Mouse (Mus musculus) liver, embryonic 14.5 days (tissue): ENCODE measurements around the gene Fuz. TPM values are rescaled to one million over a fixed set of nuclear protein-coding genes. Genes with fewer than 3 reads are reported as not detected.
A peak's percentile ranks its signal among the peaks of the same experiment; 100 is the strongest.

Experiments
- ATAC-seq: fragments of 200-750 bp; cut with Nextera tagmentation; 2 replicates; pipeline ENCODE4 v1.8.0; 2017; ENCODE audit warnings: moderate number of reproducible peaks, mild to moderate bottlenecking, moderate library complexity; ENCODE audit not compliant: insufficient read depth
- DNase-seq, 3 experiments: peaks; one replicate each; pipeline ENCODE4 v3.0.0-alpha.2; 2012 to 2013; ENCODE audit warnings: low read depth in 3 of 3, low spot score in 3 of 3
- H3K27ac ChIP-seq: fragments of 300-500 bp; sonication (generic); 2 replicates; pipeline ENCODE4 v1.5.1; 2014; ENCODE audit warnings: moderate library complexity, mild to moderate bottlenecking, control low read depth, inconsistent platforms
- H3K27me3 ChIP-seq: fragments of 300-500 bp; sonication (generic); 2 replicates; pipeline ENCODE4 v1.6.1; 2014; ENCODE audit warnings: mild to moderate bottlenecking, low read length, moderate library complexity; ENCODE audit not compliant: control insufficient read depth, insufficient read depth
- H3K36me3 ChIP-seq: fragments of 300-500 bp; sonication (generic); replicated peaks from 2 replicates; pipeline ENCODE4 v1.6.1; 2014; ENCODE audit warnings: low read depth; ENCODE audit not compliant: control insufficient read depth, insufficient read depth
- H3K4me1 ChIP-seq, 2 experiments: fragments of 200-500 bp in 1 of 2; fragments of 300-500 bp in 1 of 2; sonication (generic) in 1 of 2; replicated peaks; 2 replicates each; pipeline ENCODE4 v1.6.1; 2012 to 2014; ENCODE audit warnings: antibody characterized with exemption in 1 of 2, inconsistent platforms in 1 of 2, low read length in 1 of 2; ENCODE audit not compliant: control insufficient read depth in 2 of 2, insufficient read depth in 2 of 2
- H3K4me2 ChIP-seq: fragments of 300-500 bp; sonication (generic); 2 replicates; pipeline ENCODE4 v1.6.1; 2014; ENCODE audit warnings: low read depth, mild to moderate bottlenecking, control low read depth, moderate library complexity
- H3K4me3 ChIP-seq, 2 experiments: fragments of 200-500 bp in 1 of 2; fragments of 300-500 bp in 1 of 2; sonication (generic) in 1 of 2; 2 replicates each; pipeline ENCODE4 v1.5.1; 2012 to 2014; ENCODE audit warnings: low read depth in 2 of 2, low read length in 2 of 2, mild to moderate bottlenecking in 2 of 2, control low read depth in 1 of 2, inconsistent platforms in 1 of 2, moderate library complexity in 1 of 2; ENCODE audit not compliant: insufficient read depth in 1 of 2
- H3K9ac ChIP-seq: fragments of 300-500 bp; sonication (generic); replicated peaks from 2 replicates; pipeline ENCODE4 v1.6.1; 2014; ENCODE audit warnings: mild to moderate bottlenecking, control low read depth, moderate library complexity
- H3K9me3 ChIP-seq: fragments of 300-500 bp; sonication (generic); 2 replicates; pipeline ENCODE4 v1.6.1; 2016; ENCODE audit warnings: low read length, mixed read lengths; ENCODE audit not compliant: control insufficient read depth
- CTCF ChIP-seq: IDR thresholded peaks from 2 replicates; pipeline ENCODE4 v1.5.1; 2016; ENCODE audit warnings: antibody characterized with exemption, low read depth, control low read depth
- EP300 ChIP-seq: IDR thresholded peaks from 2 replicates; pipeline ENCODE4 v1.6.1; 2016; ENCODE audit warnings: antibody characterized with exemption, low read depth
- WGBS: fragments of 180-500 bp; shearing (Covaris S2); extraction: QIAGEN DNeasy Blood & Tissue Kit; methylation state at CpG from one replicate; pipeline ENCODE4 v1.1.7; 2014; ENCODE audit not compliant: insufficient replicate concordance; 5-methylcytosine and 5-hydroxymethylcytosine counted together
- polyA plus RNA-seq, 2 experiments: library from polyadenylated mRNA; depleted of rRNA in 1 of 2; stranded (reverse) in 1 of 2; unstranded in 1 of 2; fragments of >200 nt; fragmentation: Nextera tagmentation in 1 of 2; extraction: Ambion mirVana in 1 of 2; gene quantifications; 2 replicates each; pipeline versions ENCODE4 v1.2.1 to v1.2.3; 2012 to 2014

Fuz gene
- polyA plus RNA-seq, 2 experiments = 5.0 to 5.9 TPM

- DNase-seq (no peak), ATAC-seq (no peak)
- Histone ChIP-seq H3K4me1 (peaks cover 4 to 6% of the 10 kb centered on the region in 2 experiments; a peak in 2 of 4 replicates), H3K27me3 (no peaks in the 10 kb centered on the region), H3K9me3 (no peaks in the 10 kb centered on the region), H3K36me3 (peaks cover 51% of the 10 kb centered on the region), H3K27ac (no peak overlapping the region), H3K9ac (no peak overlapping the region), H3K4me2 (no peak overlapping the region), H3K4me3 (no peak overlapping the region)
- WGBS = 78% methylated on average over 6 of the region's 6 CpGs
- TF ChIP-seq CTCF (no peak), EP300 (no peak)
Measured at GRCm38 (mm10) chr7:44916191-44916590, 20.3 kb downstream of the Fuz start.

- Histone ChIP-seq H3K27ac (no peak overlapping the region), H3K9me3 (no peaks in the 10 kb centered on the region), H3K4me1 (peaks cover 4 to 6% of the 10 kb centered on the region in 2 experiments; a peak in 2 of 4 replicates), H3K4me2 (no peak overlapping the region), H3K36me3 (peaks cover 51% of the 10 kb centered on the region), H3K4me3 (no peak overlapping the region), H3K9ac (no peak overlapping the region), H3K27me3 (no peaks in the 10 kb centered on the region)
- TF ChIP-seq EP300 (no peak), CTCF (no peak)
- DNase-seq = no peak
- WGBS = 85% methylated on average over 4 of the region's 4 CpGs
- ATAC-seq = no peak
Measured at GRCm38 (mm10) chr7:44916881-44917280, 21.0 kb downstream of the Fuz start.

- WGBS = 32% methylated on average over 3 of the region's 3 CpGs
- Histone ChIP-seq H3K4me3 (no peak overlapping the region), H3K9ac (no peak overlapping the region), H3K27me3 (no peaks in the 10 kb centered on the region), H3K27ac (no peak overlapping the region), H3K9me3 (no peaks in the 10 kb centered on the region), H3K4me2 (peak overlapping the region; percentile 2), H3K4me1 (peaks cover 6 to 14% of the 10 kb centered on the region in 2 experiments; a peak in 3 of 4 replicates), H3K36me3 (peaks cover 53% of the 10 kb centered on the region)
- ATAC-seq = peak; percentile 53; the same call in 1 of the 2 replicates
- TF ChIP-seq EP300 (no peak), CTCF (no peak)
- DNase-seq = no peak
Measured at GRCm38 (mm10) chr7:44918219-44918618, 22.3 kb downstream of the Fuz start.

GRCm38 (mm10) chr7:44919127-44919526, 23.2 kb downstream of the Fuz start:
- H3K9me3 ChIP-seq = no peaks in the 10 kb centered on the region
- no peak overlapping the region for H3K27ac ChIP-seq
- H3K4me3 ChIP-seq = no peak overlapping the region
- H3K27me3 ChIP-seq = no peaks in the 10 kb centered on the region
- no peak for ATAC-seq
- peaks cover 53% of the 10 kb centered on the region for H3K36me3 ChIP-seq
- H3K4me2 ChIP-seq = no peak overlapping the region
- DNase-seq = no peak
- H3K4me1 ChIP-seq = peaks cover 6 to 14% of the 10 kb centered on the region in 2 experiments; a peak in 3 of 4 replicates
- 89% methylated on average over 5 of the region's 5 CpGs for WGBS
- no peak for TF ChIP-seq CTCF
- no peak for TF ChIP-seq EP300
- H3K9ac ChIP-seq = no peak overlapping the region

DNA sequence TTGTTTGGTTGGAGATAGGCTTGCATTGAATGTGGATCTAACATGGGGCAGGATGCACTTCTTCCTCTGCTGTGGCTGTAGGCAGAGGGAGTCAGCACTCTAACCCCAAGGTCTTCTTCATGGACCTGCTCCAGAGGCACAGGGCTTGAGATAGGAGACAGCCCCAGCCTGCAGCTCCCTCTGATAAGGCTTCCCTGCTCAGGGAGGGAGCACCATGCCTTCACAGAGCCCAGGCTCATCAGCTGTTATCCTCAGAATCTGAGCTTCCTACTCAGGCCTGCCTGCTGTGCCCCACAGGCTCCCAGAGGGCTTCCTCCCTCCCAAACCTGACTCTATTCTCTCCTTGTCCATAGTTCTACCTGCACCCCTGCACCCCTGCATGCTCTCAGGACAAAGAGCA, 26.7 kb downstream of the Fuz start:
- no peak overlapping the region; the same call in 1 of the 2 replicates for H3K27ac ChIP-seq
- TF ChIP-seq CTCF (no peak), EP300 (peak; percentile 32)
- no peak overlapping the region; the same call in 1 of the 2 replicates for H3K4me2 ChIP-seq
- no peaks in the 10 kb centered on the region for H3K9me3 ChIP-seq
- no peak overlapping the region for H3K4me3 ChIP-seq
- H3K4me1 ChIP-seq = peaks cover 19 to 30% of the 10 kb centered on the region in 2 experiments
- H3K36me3 ChIP-seq = peaks cover 49% of the 10 kb centered on the region
- DNase-seq = no peak
- no peak overlapping the region for H3K9ac ChIP-seq
- ATAC-seq = peak; percentile 78
- no peaks in the 10 kb centered on the region for H3K27me3 ChIP-seq
